Mouse (Mus musculus): ENCODE data around the gene Phox2b. TPM values are rescaled to one million over a fixed set of nuclear protein-coding genes. Genes with fewer than 3 reads are reported as not detected.

Gene Phox2b
- polyA plus RNA-seq, 1 experiment from 2014 or later, result 0.89 TPM

DNA sequence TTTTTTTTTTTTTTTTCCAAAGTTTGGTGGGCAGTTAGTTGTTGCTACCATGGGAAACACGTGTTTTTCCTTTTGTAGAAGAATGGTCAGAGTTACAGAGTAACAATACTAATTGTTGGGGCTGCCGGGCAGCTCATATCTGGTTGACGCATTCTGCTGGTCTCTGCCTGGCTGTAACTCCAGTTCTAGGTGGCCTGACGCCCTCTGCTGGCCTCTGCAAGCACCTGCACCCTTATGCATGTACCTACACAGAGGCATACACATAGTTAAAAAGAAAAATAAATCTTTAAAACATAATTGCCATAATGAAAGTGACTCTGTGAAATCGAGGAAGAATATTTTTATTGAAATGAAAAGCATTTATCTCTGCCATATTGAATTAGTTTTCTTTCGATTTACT is 41.3 kb downstream of the Phox2b start:
- no peaks in the 10 kb centered on the region for H3K4me1 ChIP-seq
- H3K36me3 ChIP-seq, result no peaks in the 10 kb centered on the region
- no peak for DNase-seq (ENCODE audit: low spot score)
- no peaks in the 10 kb centered on the region for H3K9me3 ChIP-seq
- WGBS, result 79% methylated on average over 6 of the region's 6 CpGs
- H3K27ac ChIP-seq, result no peak overlapping the region
- H3K27me3 ChIP-seq (ENCODE audit: insufficient read depth, poor library complexity, severe bottlenecking), result peaks cover 4% of the 10 kb centered on the region; the same call in 1 of the 2 replicates
- H3K4me3 ChIP-seq, result no peak overlapping the region

GRCm38 (mm10) chr5:67048003-67048402 is 51.1 kb downstream of the Phox2b start:
- no peaks in the 10 kb centered on the region for H3K4me1 ChIP-seq
- no peaks in the 10 kb centered on the region for H3K9me3 ChIP-seq
- DNase-seq (ENCODE audit: low spot score), result peak; percentile 77
- no peak overlapping the region for H3K27ac ChIP-seq
- 15% methylated on average over 4 of the region's 4 CpGs for WGBS
- H3K4me3 ChIP-seq, result no peak overlapping the region
- H3K36me3 ChIP-seq, result no peaks in the 10 kb centered on the region
- peaks cover 19% of the 10 kb centered on the region; the same call in 1 of the 2 replicates for H3K27me3 ChIP-seq (ENCODE audit: insufficient read depth, poor library complexity, severe bottlenecking)

Small RNA genes lying within 50 kb of the gene (microRNA-seq; reads per million reads assigned to microRNA genes)
- not detected for gene Gm23841

Other genes with a start within 250 kb of the Phox2b start
- 65.6 and 84.4 TPM in 2 replicates for gene Tmem33, start 161.3 kb upstream of the Phox2b start, polyA plus RNA-seq (2016; fragmentation: Nextera tagmentation; extraction: Ambion mirVana)
- gene Slc30a9, start 207.7 kb upstream of the Phox2b start, polyA plus RNA-seq (2016; fragmentation: Nextera tagmentation; extraction: Ambion mirVana), result 119 and 122 TPM in 2 replicates